Mouse (Mus musculus): ENCODE data around the gene Mptx2. TPM values are rescaled to one million over a fixed set of nuclear protein-coding genes. Genes with fewer than 3 reads are reported as not detected.

Mptx2 gene
- total RNA-seq, 1 experiment from 2014 or later: not detected

Other genes starting within 250 kb of the Mptx2 start
- gene Olfr1408, start 140.4 kb downstream of the Mptx2 start, total RNA-seq (2017): not detected in 2 replicates
- not detected in 2 replicates for gene Olfr1406, start 87.1 kb downstream of the Mptx2 start, total RNA-seq (2017)
- gene Olfr218, start 80.0 kb downstream of the Mptx2 start, total RNA-seq (2017): not detected in 2 replicates
- not detected in 2 replicates for gene Olfr1404, start 65.4 kb downstream of the Mptx2 start, total RNA-seq (2017)
- 3.2 and 11.5 TPM in 2 replicates for gene Fcer1a, start 50.6 kb downstream of the Mptx2 start, total RNA-seq (2017)
- not detected in 2 replicates for gene Olfr418, start 11.8 kb downstream of the Mptx2 start, total RNA-seq (2017)
- gene Ackr1, start 56.0 kb upstream of the Mptx2 start, total RNA-seq (2017): not detected in 2 replicates
- gene Aim2, start 73.1 kb upstream of the Mptx2 start, total RNA-seq (2017): 76.8 and 118 TPM in 2 replicates
- 1.8 TPM in 1 of 2 replicates, not detected in the other for gene Cadm3, start 89.9 kb upstream of the Mptx2 start, total RNA-seq (2017)
- 3.3 and 5.6 TPM in 2 replicates for gene Ifi206, start 213.3 kb upstream of the Mptx2 start, total RNA-seq (2017)

Measured in hematopoietic stem cell, adult 5-6 weeks (primary cell).